Mouse (Mus musculus): ENCODE measurements around the gene Gtpbp8. TPM values are rescaled to one million over a fixed set of nuclear protein-coding genes. Genes with fewer than 3 reads are reported as not detected.

Gene Gtpbp8
- polyA plus RNA-seq (2012; rRNA removed) = 18.3 and 18.9 TPM in 2 replicates

DNA sequence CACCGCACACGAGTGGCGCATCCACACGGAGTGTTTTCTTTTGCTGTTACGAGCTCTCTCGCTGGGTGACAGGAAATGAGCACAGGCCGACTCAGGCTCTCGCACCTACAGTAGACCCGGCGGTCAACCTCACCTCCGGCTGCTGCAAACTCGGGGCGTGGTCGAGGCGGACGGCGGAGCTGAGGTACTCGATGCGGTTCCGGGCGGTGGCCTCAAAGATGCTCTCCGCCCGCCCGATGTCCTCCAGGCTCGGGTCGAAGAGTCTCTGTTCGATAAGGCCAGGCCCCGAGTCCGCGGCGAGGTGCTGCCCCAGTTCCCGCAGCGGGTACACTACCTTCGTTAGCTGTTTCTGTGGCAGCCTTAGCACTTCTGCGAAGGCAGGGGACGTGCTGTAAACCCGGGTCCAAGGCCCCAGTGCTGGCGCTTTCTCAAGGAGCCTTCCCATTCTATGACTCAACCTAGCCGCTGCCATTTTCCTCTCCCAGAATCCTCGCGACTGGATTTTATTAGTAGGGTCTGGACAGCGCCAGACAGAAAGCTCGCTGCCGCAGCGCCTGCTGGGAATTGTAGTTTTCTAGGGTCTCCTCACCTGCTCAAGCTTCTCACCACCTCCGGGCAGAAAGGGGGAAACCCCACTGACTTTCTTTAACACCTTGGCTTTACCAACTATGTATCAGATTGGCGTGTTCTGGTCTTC lies at the start of gene Gtpbp8:
Gene Gtpbp8, minus strand, starts transcription at position 498 of the 697 bp plus-strand sequence.
- peak; percentile 83 to 93 for DNase-seq (ENCODE audit: extremely low spot score in 1 of 2, low spot score in 1 of 2)

DNA sequence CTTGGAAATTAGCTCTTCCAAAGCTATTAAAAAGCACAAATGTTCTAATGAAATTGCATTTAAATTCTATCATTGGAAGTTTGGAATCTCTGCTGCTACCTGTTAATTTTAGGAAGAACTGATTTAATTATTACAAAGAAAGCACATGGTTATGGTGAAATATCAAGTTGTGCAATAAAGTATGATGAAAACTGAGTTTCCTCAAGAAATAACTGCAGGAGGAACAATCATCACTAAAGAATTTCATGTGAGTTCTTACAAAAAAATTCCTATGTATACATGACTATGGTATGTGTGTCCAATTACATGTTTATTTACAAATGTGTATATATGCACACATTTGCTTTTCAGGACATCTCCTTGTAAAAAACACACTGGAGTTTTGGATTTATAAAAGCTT lies 48.3 kb upstream of the Gtpbp8 start:
- no peak for DNase-seq (ENCODE audit: extremely low spot score in 1 of 2, low spot score in 1 of 2)

DNA sequence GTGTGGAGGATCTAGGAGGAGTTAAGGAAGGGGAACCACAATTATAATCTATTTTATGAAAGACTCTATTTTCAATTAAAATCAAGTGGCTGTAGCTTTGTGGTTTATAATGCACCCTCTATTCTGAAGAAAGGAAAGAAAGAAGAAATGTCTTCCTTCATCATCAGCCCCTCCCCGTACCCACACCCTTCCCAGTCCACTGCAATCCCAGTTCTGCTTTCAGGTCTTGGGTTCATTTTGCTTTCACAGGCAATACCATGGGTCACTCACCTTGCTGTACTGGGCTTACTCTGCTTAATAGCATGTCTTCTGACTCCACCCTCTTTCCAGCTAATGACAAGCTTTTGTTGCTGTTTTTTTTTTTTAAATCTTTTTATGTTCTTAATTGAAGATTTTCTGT lies 40.8 kb upstream of the Gtpbp8 start:
- no peak for DNase-seq (ENCODE audit: extremely low spot score in 1 of 2, low spot score in 1 of 2)

DNA sequence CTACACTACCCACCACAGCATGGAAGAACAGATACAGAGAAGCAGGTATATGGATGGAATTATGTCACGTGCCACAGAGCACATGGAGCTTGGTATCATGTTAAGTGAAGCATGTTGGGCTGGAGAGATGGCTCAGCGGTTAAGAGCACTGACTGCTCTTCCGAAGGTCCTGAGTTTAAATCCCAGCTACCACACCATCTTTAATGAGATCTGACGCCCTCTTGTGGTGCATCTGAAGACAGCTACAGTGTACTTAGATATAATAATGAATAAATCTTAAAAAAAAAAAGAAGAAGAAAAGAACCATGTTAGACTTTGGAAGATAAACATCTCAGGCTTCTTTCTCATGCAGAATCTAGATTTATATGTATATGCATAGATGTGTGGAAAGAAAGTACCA lies 34.6 kb upstream of the Gtpbp8 start:
- no peak for DNase-seq (ENCODE audit: extremely low spot score in 1 of 2, low spot score in 1 of 2)

DNA sequence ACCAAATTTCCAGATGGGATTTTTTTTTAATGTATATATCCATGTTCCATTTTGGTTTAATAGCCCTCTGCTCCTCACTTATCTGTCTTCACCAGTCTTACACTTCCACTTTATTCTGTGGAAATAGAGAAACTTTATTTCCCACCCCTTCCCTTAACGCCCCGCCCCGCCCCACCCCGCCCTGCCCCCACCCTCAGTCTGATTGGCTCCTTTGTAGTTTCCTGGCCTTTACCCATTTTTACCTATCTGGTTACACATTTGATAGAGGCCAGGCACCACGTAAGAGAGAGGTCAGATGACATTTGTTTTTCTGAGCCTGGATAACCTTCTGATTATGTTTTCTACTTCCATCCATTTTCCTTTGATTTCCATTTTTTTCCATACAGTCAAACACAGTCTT lies 33.3 kb upstream of the Gtpbp8 start:
- DNase-seq (ENCODE audit: extremely low spot score in 1 of 2, low spot score in 1 of 2) = no peak

DNA sequence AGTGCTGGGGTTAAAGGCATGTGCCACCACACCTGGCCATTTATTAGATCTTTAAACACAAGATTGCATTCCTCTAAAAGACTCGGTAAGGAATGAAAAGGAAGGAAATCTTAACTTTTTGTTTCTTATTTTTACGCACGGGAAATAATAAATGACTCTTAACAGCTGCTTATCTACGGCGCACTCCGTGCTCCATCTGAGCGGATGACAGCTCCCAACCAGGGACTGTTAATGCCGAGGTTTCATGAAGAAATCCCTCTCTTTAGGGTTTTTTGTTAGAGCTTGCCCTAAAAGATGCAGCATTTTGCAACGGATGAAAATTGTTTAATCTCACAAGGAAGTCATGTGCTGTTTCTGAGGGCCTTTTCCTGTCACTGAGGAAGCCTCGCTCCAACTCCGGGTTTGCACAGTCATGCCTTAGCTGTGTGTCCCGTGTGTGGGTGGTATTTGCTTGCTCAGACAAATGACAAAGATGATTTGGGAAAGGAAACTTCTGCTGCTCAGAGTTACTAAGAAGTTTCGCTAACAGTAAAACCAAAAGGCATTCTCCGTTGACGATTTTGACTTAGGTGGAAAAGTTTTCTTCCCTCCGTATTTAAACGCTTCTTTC lies 32.5 kb upstream of the Gtpbp8 start:
- DNase-seq (ENCODE audit: extremely low spot score in 1 of 2, low spot score in 1 of 2) = peak in 1 of 2 experiments; percentile 33

DNA sequence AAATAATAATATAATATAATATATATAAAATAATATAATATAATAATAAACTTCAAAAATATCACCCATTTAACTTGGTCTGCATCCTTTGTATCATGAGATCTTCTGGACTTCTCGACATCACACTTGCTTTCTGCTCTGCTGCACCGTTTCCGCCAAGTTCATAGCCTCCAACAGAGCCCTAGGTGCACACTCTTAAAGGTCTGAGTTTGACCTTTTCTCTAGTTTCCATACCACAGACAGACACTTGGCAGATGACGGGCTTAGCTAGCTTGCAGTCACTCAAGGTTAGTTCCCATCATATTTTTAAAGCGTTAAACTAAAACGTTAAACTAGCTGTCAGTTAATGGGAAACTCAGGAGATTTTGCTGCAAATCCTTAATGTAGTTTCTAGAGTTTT lies 28.0 kb upstream of the Gtpbp8 start:
- no peak for DNase-seq (ENCODE audit: extremely low spot score in 1 of 2, low spot score in 1 of 2)

DNA sequence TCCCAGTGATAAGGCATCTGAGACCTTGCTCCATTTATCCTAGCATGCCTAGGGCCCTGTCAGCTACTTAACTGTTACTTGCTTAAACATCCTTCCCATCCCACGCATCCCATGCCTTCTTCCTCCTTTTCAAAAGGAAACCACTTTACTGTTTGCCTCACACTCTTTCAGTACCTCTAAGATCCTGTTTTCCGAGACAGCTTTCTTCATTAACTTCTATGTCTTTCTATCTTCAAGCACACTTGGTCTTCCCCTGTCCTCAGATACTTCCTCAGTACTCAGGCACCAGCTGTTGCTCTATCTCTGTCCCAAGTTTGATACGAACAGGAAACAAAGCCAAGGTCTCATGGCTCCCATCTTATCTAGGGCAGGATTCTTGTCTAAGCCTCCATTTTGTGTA lies 27.5 kb upstream of the Gtpbp8 start:
- no peak for DNase-seq (ENCODE audit: extremely low spot score in 1 of 2, low spot score in 1 of 2)

DNA sequence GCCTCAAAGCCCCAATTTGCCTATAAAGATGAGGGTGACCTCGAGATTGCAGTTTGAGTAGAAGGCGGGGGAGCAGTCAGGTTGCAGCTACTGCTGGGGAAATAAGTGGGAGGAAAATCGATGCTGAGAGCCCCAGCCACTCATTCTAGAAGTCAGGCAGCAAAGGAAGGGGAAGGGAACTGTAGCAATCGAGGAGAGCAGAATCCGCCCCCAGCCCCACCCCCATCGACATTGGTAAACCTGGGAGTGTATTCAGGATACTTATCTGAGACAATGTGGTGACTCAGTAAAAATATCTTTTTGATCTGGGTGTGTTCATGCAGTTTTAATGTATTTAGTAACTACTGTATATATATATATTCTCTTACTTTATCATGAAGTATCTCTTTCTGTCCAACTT lies 26.4 kb upstream of the Gtpbp8 start:
- no peak for DNase-seq (ENCODE audit: extremely low spot score in 1 of 2, low spot score in 1 of 2)

DNA sequence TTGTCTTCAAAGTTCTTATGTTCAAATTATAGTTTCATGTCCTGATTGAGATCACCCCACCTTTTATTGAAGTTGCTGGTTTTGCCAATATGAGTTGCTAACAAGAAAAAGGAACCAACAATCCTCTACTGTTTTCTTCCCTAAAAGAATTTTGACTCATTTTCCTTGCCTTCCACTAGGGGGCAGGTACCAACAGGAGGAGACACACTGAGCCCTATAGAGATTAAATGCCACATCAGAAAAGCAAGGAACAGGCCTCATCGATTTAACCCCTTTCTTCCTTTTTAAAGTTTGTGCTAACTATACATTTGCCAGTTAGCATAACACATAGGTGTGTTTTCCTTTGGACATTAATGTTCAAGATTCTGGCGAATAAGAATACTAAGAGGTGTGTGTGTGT lies 21.8 kb upstream of the Gtpbp8 start:
- peak in 1 of 2 experiments; percentile 42 for DNase-seq (ENCODE audit: extremely low spot score in 1 of 2, low spot score in 1 of 2)

DNA sequence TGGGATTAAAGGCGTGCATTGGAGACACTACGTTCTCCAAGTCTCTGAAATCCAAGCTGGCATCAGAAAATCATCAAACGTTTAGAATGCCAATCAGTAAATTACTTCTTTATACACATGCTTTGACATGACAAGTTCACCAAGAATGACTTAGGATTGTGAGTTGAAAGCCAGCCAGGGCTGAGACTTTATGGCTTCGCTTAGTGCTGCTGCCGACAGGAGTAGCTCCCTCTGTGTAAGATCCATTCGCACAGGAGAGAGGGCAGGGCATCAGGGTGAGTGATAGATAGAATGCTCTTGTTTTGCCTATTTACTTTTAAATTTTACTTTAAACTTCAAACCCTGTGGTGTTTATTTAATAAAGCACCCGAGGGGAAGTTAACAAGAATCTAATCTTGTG lies 21.3 kb upstream of the Gtpbp8 start:
- no peak for DNase-seq (ENCODE audit: extremely low spot score in 1 of 2, low spot score in 1 of 2)

DNA sequence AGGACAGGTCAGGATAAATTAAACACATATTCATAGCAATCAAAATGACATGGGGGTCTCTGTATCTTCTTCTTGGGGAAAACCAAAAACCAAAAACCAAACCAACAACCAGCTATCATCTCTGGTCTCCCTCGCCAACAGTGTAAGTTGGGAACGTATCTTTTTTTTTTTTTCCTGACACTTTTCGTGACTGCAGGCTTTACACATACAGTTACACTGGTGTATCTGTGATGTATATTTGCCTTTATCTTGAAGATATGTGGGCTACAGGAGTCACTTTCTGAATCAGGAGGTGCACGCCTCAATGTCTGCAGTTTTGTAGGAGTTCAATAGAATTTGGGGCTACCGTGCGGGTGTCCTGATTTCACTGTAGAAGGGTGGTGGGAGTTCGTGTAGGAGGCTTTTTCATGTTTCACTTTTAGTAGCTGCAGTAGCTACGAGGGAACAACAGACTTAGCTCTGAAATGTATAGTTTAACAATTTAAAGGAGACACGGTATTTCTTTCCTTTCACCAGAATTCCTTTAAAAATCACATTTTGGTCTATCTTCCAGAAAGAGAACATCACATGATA lies 20.2 kb upstream of the Gtpbp8 start:
- peak; percentile 37 to 65 for DNase-seq (ENCODE audit: extremely low spot score in 1 of 2, low spot score in 1 of 2)

DNA sequence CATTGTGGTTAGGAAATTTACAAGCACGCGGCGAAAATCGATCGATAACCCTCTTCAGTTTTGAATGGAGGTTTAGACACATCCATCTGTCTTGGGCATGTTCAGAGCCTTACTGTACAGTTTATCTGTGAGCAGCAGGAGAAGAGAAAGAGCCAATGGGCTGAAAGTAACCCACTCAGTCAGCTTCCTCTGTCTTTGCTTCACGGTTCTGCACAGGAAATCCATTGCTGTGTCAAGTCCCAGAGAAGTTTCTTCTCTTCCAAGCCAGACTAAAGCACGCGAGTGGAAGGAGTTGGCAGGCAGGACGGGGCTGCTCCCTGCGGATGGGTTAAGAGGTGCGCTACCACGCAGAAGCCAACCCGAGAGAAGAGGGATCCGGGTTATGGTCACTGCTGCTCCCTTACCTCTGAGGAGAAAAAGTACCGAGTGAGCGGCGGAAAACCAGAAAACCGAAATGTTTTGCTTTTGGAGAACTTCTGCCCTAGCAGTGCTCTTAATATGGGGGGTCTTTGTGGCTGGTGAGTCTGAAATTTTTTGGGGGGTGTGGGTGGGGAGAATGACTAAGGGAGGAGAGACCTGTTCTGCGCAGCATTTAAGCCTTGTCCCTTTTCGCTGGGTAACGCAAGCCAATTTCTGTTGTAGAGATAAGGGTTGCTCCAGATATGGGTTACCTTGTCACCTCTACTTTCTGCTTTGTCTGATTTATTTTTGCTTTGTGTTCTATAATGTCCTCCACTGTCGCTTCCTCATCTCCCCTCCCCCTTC lies 19.6 kb upstream of the Gtpbp8 start, which contains the start of gene Cd200r1:
Gene Cd200r1, plus strand, starts transcription at position 182 of the 765 bp plus-strand sequence.
- no peak for DNase-seq (ENCODE audit: extremely low spot score in 1 of 2, low spot score in 1 of 2)

DNA sequence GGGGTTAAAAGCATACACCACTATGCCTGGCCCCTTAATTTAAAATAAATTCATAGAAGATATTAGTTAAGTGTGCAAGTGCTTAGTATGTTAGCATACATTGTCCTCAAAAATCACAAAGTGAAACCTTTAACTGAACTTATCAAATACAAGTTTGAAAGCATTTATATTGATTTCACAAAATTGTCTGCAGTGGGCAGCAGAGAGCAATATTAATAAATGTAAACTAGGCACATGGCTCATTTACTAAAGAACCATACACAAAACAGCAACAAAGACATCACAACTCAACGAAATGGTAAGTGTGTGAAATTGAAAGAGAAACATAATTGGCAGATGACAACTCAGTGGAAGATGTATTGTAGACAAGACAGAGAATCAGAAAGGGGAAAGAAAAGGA lies 15.6 kb upstream of the Gtpbp8 start:
- no peak for DNase-seq (ENCODE audit: extremely low spot score in 1 of 2, low spot score in 1 of 2)

DNA sequence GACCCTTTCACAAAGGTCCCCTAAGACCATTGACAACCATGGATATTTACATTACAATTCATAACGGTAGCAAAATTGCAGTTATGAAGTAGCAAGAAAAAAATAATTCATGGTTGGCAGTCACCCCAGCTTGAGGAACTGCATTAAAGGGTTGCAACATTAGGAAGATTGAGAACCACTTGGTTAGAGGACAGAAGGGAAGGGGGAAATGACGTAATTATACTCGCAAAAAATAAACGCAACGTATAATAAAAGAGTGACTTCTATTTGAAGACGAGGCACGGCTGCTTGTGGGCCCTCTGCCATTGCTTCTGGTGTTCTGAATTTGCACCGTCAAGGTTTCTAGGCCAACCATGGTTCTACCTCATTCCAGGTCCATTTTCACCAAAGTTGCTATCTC lies 11.5 kb upstream of the Gtpbp8 start:
- DNase-seq (ENCODE audit: extremely low spot score in 1 of 2, low spot score in 1 of 2) = no peak

DNA sequence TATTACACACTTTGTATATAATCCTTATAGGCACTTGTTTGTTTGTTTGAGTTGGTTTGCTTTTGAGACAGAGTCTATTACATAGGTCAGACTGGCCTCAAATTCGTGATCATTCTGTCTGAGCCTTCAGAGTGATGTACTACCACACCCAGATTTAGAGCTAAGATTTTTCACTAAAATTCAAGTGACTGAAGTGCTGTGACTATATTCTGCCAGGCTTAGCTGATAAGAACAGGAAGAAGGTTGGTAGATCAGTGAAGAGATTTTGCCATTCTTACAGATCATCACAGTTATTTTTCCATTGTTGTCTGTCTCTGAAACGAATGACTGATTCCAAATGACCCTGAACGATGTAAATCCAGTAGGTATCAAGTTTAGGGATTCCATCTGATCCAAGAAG lies 1.8 kb upstream of the Gtpbp8 start:
- DNase-seq (ENCODE audit: extremely low spot score in 1 of 2, low spot score in 1 of 2) = no peak

DNA sequence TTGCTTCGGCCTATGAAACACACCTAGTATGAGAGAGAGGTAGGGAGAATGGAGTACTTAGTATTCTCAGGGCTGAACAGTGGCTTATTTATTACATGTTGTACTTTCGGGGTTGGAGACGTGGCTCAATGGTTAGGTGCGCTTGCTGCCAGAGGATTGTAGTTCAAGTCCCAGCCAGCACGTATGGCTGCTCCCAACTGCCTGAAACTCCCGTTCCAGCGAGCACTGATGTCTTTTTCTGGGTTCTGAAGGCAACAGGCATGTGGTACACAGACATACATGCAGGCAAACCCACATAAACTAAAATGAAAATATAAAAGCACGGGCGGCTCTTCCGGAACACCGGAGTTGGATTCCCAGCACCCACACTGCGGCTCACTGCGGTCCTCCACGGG lies 695 bp downstream of the Gtpbp8 start:
- no peak for DNase-seq (ENCODE audit: extremely low spot score in 1 of 2, low spot score in 1 of 2)

DNA sequence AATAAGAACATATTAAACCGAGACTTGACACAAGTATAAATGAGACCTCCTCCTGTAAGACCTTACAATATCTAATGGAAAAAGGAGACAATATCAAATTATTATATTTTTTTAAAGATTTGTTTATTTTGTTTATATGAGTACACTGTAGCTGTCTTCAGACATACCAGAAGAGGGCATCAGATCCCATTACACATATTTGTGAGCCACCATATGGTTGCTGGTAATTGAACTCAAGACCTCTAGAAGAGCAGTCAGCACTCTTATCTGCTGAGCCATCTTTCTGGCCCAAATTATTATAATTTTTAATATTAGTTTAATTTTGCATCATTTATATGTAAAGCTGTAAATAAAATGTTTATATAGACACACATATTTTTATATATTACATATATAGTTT lies 3.4 kb downstream of the Gtpbp8 start:
- DNase-seq (ENCODE audit: extremely low spot score in 1 of 2, low spot score in 1 of 2) = no peak

DNA sequence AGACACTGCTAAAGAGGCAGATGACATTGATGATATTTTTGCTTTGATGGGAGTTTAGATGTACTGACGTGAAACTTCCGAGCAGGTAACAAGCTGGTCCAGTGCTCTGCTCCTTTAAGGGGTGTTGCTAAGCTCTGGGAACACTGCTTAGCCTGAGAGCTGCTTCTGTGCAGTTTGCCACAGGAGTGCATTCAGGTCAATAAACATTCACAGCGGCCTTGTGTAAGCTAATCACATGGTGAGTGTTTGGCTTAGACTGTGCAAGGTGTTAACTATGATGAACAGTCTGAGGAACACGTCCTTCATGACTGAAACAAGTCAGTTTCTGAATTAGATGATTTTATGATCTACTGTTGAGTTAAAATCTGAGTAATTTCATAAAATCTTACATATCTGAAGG lies 10.0 kb downstream of the Gtpbp8 start:
- DNase-seq (ENCODE audit: extremely low spot score in 1 of 2, low spot score in 1 of 2) = no peak

DNA sequence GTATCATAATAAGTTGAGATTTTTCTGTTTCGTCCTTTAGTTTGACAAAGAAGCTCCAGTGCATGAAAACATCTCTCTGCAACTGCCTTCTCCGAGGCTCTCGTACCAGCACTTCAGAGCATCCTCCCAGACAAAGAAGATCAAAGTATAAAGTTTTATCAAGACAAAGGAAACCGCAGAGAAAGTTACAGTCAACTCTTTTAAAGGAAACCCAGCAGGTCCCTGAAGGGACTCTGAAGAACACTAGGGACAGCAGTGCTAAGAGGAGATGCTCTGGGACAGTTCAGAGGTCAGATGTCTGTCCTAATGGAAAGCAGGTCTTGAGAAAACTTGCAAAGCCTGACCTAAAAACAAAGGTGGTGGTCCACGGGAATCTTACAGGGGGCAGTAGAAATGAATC lies 10.5 kb downstream of the Gtpbp8 start:
- DNase-seq (ENCODE audit: extremely low spot score in 1 of 2, low spot score in 1 of 2) = no peak

DNA sequence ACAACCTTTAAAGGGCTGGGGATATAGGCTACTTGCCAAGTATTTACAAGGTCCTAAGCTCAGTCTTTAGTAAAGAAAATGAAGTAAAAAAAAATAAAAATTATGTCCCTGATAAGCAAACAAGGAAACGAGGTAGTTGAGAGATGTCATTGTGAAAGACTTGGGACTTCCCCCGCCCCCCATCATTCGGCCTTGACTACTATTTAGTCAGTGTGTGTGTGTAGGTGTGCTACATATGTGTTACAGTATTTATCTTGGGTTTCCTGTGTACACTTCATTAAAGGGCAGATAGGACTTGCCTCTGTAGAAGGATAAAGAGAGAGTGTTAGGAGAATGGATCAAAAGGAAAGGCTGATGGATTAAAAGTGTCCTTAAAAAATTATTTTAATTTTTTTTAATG lies 12.1 kb downstream of the Gtpbp8 start:
- DNase-seq (ENCODE audit: extremely low spot score in 1 of 2, low spot score in 1 of 2) = no peak
